Mouse (Mus musculus) MEL (cell line): Measurements from ENCODE around the gene Sgca.

Experiments
- CTCF ChIP-seq, 3 experiments: IDR thresholded peaks in 2 of 3; conservative IDR thresholded peaks in 1 of 3; 2 replicates each; pipeline ENCODE4 v1.5.1; 2011 to 2012; ENCODE audit warnings: low read length in 3 of 3, low read depth in 2 of 3, mild to moderate bottlenecking in 2 of 3, improper control_type of control experiment in 1 of 3, inconsistent platforms in 1 of 3, mixed read lengths in 1 of 3, moderate library complexity in 1 of 3; ENCODE audit not compliant: control insufficient read depth in 1 of 3, insufficient read depth in 1 of 3, poor library complexity in 1 of 3, severe bottlenecking in 1 of 3
- E2F4 ChIP-seq: IDR thresholded peaks from 2 replicates; pipeline ENCODE4 v1.6.1; 2011; ENCODE audit warnings: low read depth, low read length, improper control_type of control experiment, borderline replicate concordance
- ETS1 ChIP-seq: IDR thresholded peaks from 2 replicates; pipeline ENCODE4 v1.6.1; 2012; ENCODE audit warnings: low read depth, mild to moderate bottlenecking, inconsistent platforms, low read length, improper control_type of control experiment, moderate library complexity
- GABPA ChIP-seq: IDR thresholded peaks from 2 replicates; pipeline ENCODE4 v1.6.1; 2012; ENCODE audit warnings: low read depth, mild to moderate bottlenecking, inconsistent platforms, low read length, improper control_type of control experiment, moderate library complexity
- HCFC1 ChIP-seq: IDR thresholded peaks from 2 replicates; pipeline ENCODE4 v1.6.1; 2012; ENCODE audit warnings: low read depth, mild to moderate bottlenecking, inconsistent platforms, low read length, improper control_type of control experiment, moderate library complexity
- KAT2A ChIP-seq: conservative IDR thresholded peaks from 2 replicates; pipeline ENCODE4 v1.6.1; 2012; ENCODE audit warnings: low read depth, low read length, improper control_type of control experiment, inconsistent platforms
- MYB ChIP-seq: IDR thresholded peaks from 2 replicates; pipeline ENCODE4 v1.6.1; 2011; ENCODE audit warnings: mild to moderate bottlenecking, low read depth, low read length, improper control_type of control experiment
- POLR2A ChIP-seq, 2 experiments: IDR thresholded peaks; 2 replicates each; pipeline ENCODE4 v1.6.1; 2011 to 2012; ENCODE audit warnings: low read length in 2 of 2, mild to moderate bottlenecking in 2 of 2, control low read depth in 1 of 2, improper control_type of control experiment in 1 of 2, low read depth in 1 of 2, moderate library complexity in 1 of 2; ENCODE audit not compliant: control insufficient read depth in 1 of 2, insufficient read depth in 1 of 2, poor library complexity in 1 of 2
- TCF12 ChIP-seq: IDR thresholded peaks from 2 replicates; pipeline ENCODE4 v1.6.1; 2014; ENCODE audit warnings: low read depth, mild to moderate bottlenecking, inconsistent platforms, low read length, improper control_type of control experiment, moderate library complexity
- USF1 ChIP-seq: IDR thresholded peaks from 2 replicates; pipeline ENCODE4 v1.6.1; 2014; ENCODE audit warnings: low read depth, mild to moderate bottlenecking, inconsistent platforms, low read length, improper control_type of control experiment, moderate library complexity
- ZC3H11A ChIP-seq: IDR thresholded peaks from 2 replicates; pipeline ENCODE4 v1.6.1; 2012; ENCODE audit warnings: low read depth, mild to moderate bottlenecking, inconsistent platforms, low read length, improper control_type of control experiment
- ZKSCAN1 ChIP-seq: IDR thresholded peaks from 2 replicates; pipeline ENCODE4 v1.6.1; 2012; ENCODE audit warnings: low read depth, mild to moderate bottlenecking, inconsistent platforms, low read length, improper control_type of control experiment, moderate library complexity

- TF ChIP-seq ETS1 = no peak
- no peak for TF ChIP-seq TCF12
- peak; percentile 11 to 63 (median 50); a peak in 4 of 6 replicates for TF ChIP-seq CTCF (IDR thresholded peaks at IDR 0.05 in 2 of 3, conservative IDR thresholded peaks at IDR 0.05 in 1 of 3; ENCODE audit: control insufficient read depth in 1 of 3, insufficient read depth in 1 of 3, low read depth in 2 of 3, low read length in 3 of 3, poor library complexity in 1 of 3, severe bottlenecking in 1 of 3)
- no peak for TF ChIP-seq POLR2A (IDR thresholded peaks at IDR 0.05; ENCODE audit: control insufficient read depth in 1 of 2, insufficient read depth in 1 of 2, low read depth in 1 of 2, low read length in 2 of 2, poor library complexity in 1 of 2)
- TF ChIP-seq ZKSCAN1 = no peak
- TF ChIP-seq GABPA = no peak
- TF ChIP-seq MYB = no peak
- TF ChIP-seq HCFC1 = no peak
- no peak for TF ChIP-seq KAT2A
- TF ChIP-seq USF1 = no peak
- TF ChIP-seq ZC3H11A = no peak
- no peak for TF ChIP-seq E2F4
These were observed 35.0 kb downstream of the Sgca start for GRCm38 (mm10) chr11:94941121-94941520.
